Mouse (Mus musculus): ENCODE data around the gene Slc2a4. TPM values are rescaled to one million over a fixed set of nuclear protein-coding genes. Genes with fewer than 3 reads are reported as not detected.

The Slc2a4 gene
- total RNA-seq, 2 experiments from 2014 or later = 1.3 to 1.4 TPM

Small RNA genes within 50 kb of the gene (microRNA-seq; reads per million reads assigned to microRNA genes)
- not detected for gene Gm44349

Other genes with a start within 250 kb of the Slc2a4 start
- gene Polr2a, start 189.6 kb downstream of the Slc2a4 start, total RNA-seq (2021) = 10 to 100 TPM; 52.1 to 52.9 TPM
- not detected for gene Slc35g3, start 186.2 kb downstream of the Slc2a4 start, total RNA-seq (2021)
- 10 to 100 TPM; 57.1 to 67.6 TPM for gene Zbtb4, start 182.3 kb downstream of the Slc2a4 start, total RNA-seq (2021)
- 1 to 10 TPM in 1 of 2 experiments, under 1 TPM in 1; 0.95 to 1.2 TPM for gene Chrnb1, start 152.2 kb downstream of the Slc2a4 start, total RNA-seq (2021)
- 10 to 100 TPM; 20.0 to 21.5 TPM for gene Fgf11, start 146.3 kb downstream of the Slc2a4 start, total RNA-seq (2021)
- not detected for gene Tmem102, start 142.6 kb downstream of the Slc2a4 start, total RNA-seq (2021)
- not detected for gene Gm39566, start 132.9 kb downstream of the Slc2a4 start, total RNA-seq (2021)
- not detected for gene Spem2, start 129.7 kb downstream of the Slc2a4 start, total RNA-seq (2021)
- gene Spem1, start 126.0 kb downstream of the Slc2a4 start, total RNA-seq (2021) = under 1 TPM; 0.45 to 0.57 TPM
- 100 to 1,000 TPM; 268 to 274 TPM for gene Nlgn2, start 110.4 kb downstream of the Slc2a4 start, total RNA-seq (2021)
- gene Tmem256, start 109.7 kb downstream of the Slc2a4 start, total RNA-seq (2021) = 100 to 1,000 TPM; 151 to 159 TPM
- gene Plscr3, start 101.8 kb downstream of the Slc2a4 start, total RNA-seq (2021) = 10 to 100 TPM; 28.4 to 32.2 TPM
- gene Tnk1, start 89.5 kb downstream of the Slc2a4 start, total RNA-seq (2021) = under 1 TPM; 0.11 to 0.14 TPM
- not detected for gene Tmem95, start 70.2 kb downstream of the Slc2a4 start, total RNA-seq (2021)
- gene Kctd11, start 66.8 kb downstream of the Slc2a4 start, total RNA-seq (2021) = under 1 TPM; 0.57 to 0.62 TPM
- gene Acap1, start 52.6 kb downstream of the Slc2a4 start, total RNA-seq (2021) = under 1 TPM; 0.15 to 0.26 TPM
- gene 2810408A11Rik, start 47.2 kb downstream of the Slc2a4 start, total RNA-seq (2021) = 1 to 10 TPM; 1.8 TPM
- 100 to 1,000 TPM; 126 to 129 TPM for gene Neurl4, start 47.1 kb downstream of the Slc2a4 start, total RNA-seq (2021)
- gene Gps2, start 34.3 kb downstream of the Slc2a4 start, total RNA-seq (2021) = 10 to 100 TPM; 24.8 to 25.7 TPM
- 100 to 1,000 TPM; 525 to 535 TPM for gene Eif5a, start 26.2 kb downstream of the Slc2a4 start, total RNA-seq (2021)
- 1 to 10 TPM; 9.5 TPM for gene Ybx2, start 12.4 kb downstream of the Slc2a4 start, total RNA-seq (2021)
- gene Cldn7, start 16.6 kb upstream of the Slc2a4 start, total RNA-seq (2021) = not detected
- gene Ctdnep1, start 33.0 kb upstream of the Slc2a4 start, total RNA-seq (2021) = 100 to 1,000 TPM; 104 to 118 TPM
- gene Elp5, start 34.3 kb upstream of the Slc2a4 start, total RNA-seq (2021) = 100 to 1,000 TPM; 114 to 125 TPM
- gene Gabarap, start 43.0 kb upstream of the Slc2a4 start, total RNA-seq (2021) = 100 to 1,000 TPM; 252 to 266 TPM
- gene Phf23, start 47.6 kb upstream of the Slc2a4 start, total RNA-seq (2021) = 10 to 100 TPM; 35.2 to 38.6 TPM
- 10 to 100 TPM; 27.5 to 30.3 TPM for gene Dvl2, start 52.4 kb upstream of the Slc2a4 start, total RNA-seq (2021)
- 10 to 100 TPM; 44.8 to 48.0 TPM for gene Acadvl, start 67.2 kb upstream of the Slc2a4 start, total RNA-seq (2021)
- 100 to 1,000 TPM; 871 to 875 TPM for gene Dlg4, start 68.8 kb upstream of the Slc2a4 start, total RNA-seq (2021)
- gene Asgr1, start 105.9 kb upstream of the Slc2a4 start, total RNA-seq (2021) = 1 to 10 TPM; 1.4 to 1.5 TPM
- not detected for gene Asgr2, start 144.5 kb upstream of the Slc2a4 start, total RNA-seq (2021)
- under 1 TPM; 0.30 to 0.36 TPM for gene Mgl2, start 182.1 kb upstream of the Slc2a4 start, total RNA-seq (2021)
- 1 to 10 TPM; 1.2 to 3.4 TPM for gene Clec10a, start 208.0 kb upstream of the Slc2a4 start, total RNA-seq (2021)

All from left cerebral cortex, postnatal 10 days (tissue).